Mouse (Mus musculus) forebrain, embryonic 11.5 days (tissue): Measurements from ENCODE around the gene Glb1. TPM values are rescaled to one million over a fixed set of nuclear protein-coding genes. Genes with fewer than 3 reads are reported as not detected.

ENCODE experiments used
- ATAC-seq: fragments of 200-750 bp; cut with Nextera tagmentation; replicated peaks from 2 replicates; pipeline ENCODE4 v1.8.0; 2017; ENCODE audit warnings: moderate TSS enrichment; ENCODE audit not compliant: low FRiP score
- DNase-seq: peaks from one replicate; pipeline ENCODE4 v3.0.0-alpha.2; 2017; ENCODE audit warnings: low spot score
- H3K27ac ChIP-seq: fragments of 300-500 bp; sonication (generic); 2 replicates; pipeline ENCODE4 v1.5.1; 2014; ENCODE audit warnings: low read depth, low read length
- H3K27me3 ChIP-seq: fragments of 300-500 bp; sonication (generic); 2 replicates; pipeline ENCODE4 v1.6.1; 2014; ENCODE audit warnings: mild to moderate bottlenecking, low read length, mixed read lengths; ENCODE audit not compliant: control insufficient read depth, insufficient read depth
- H3K36me3 ChIP-seq: fragments of 300-500 bp; sonication (generic); 2 replicates; pipeline ENCODE4 v1.6.1; 2014; ENCODE audit warnings: mild to moderate bottlenecking, low read length, moderate library complexity, mixed read lengths; ENCODE audit not compliant: control insufficient read depth, insufficient read depth
- H3K4me1 ChIP-seq: fragments of 300-500 bp; sonication (generic); replicated peaks from 2 replicates; pipeline ENCODE4 v1.6.1; 2014; ENCODE audit warnings: low read length, mixed read lengths; ENCODE audit not compliant: control insufficient read depth, insufficient read depth
- H3K4me2 ChIP-seq: fragments of 300-500 bp; sonication (generic); 2 replicates; pipeline ENCODE4 v1.6.1; 2014; ENCODE audit warnings: low read depth, mild to moderate bottlenecking, low read length, moderate library complexity, mixed read lengths; ENCODE audit not compliant: severe bottlenecking
- H3K4me3 ChIP-seq: fragments of 300-500 bp; sonication (generic); 2 replicates; pipeline ENCODE4 v1.5.1; 2014; ENCODE audit warnings: low read depth, low read length
- H3K9ac ChIP-seq: fragments of 300-500 bp; sonication (generic); 2 replicates; pipeline ENCODE4 v1.6.1; 2014; ENCODE audit warnings: low read length
- H3K9me3 ChIP-seq: fragments of 300-500 bp; sonication (generic); 2 replicates; pipeline ENCODE4 v1.6.1; 2016; ENCODE audit warnings: low read length, mixed read lengths; ENCODE audit not compliant: control insufficient read depth
- WGBS: fragments of 180-500 bp; shearing (Covaris S2); extraction: QIAGEN DNeasy Blood & Tissue Kit; methylation state at CpG from one replicate; pipeline ENCODE4 v1.1.7; 2014; 5-methylcytosine and 5-hydroxymethylcytosine counted together
- polyA plus RNA-seq: library from polyadenylated mRNA; unstranded; fragments of >200 nt; fragmentation: Nextera tagmentation; extraction: Ambion mirVana; gene quantifications from 2 replicates; pipeline ENCODE4 v1.2.1, GENCODE M21; 2014

Gene Glb1
- polyA plus RNA-seq, 1 experiment from 2014 or later = 21.6 TPM

DNA sequence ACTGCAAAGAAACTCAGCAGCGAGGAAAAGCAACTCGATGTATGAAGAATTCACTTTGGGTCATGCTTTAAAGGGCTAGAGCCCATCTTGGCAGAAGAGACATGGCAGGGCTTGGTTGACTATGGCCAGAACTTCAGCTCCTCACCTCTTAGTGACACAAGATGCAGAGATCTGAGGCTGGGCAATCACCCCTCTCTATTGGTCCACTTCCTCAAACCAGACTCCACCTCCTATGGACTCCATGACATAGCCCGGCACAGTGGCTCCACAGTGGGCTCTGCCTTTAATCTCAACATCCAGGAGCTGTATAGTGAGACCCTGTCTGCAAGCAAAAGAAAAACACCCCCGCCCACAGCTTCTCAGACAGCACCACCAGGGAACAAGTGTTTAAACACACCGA lies 83.9 kb downstream of the Glb1 start:
- no peaks in the 10 kb centered on the region for H3K9me3 ChIP-seq
- no peak overlapping the region for H3K4me2 ChIP-seq
- H3K9ac ChIP-seq = no peak overlapping the region
- H3K4me3 ChIP-seq = no peak overlapping the region
- no peaks in the 10 kb centered on the region for H3K36me3 ChIP-seq
- ATAC-seq (no peak), DNase-seq (no peak)
- no peaks in the 10 kb centered on the region for H3K4me1 ChIP-seq
- H3K27ac ChIP-seq = no peak overlapping the region
- H3K27me3 ChIP-seq = no peaks in the 10 kb centered on the region
- WGBS = 88% methylated on average over 5 of the region's 5 CpGs

GRCm38 (mm10) chr9:114486808-114487207 lies 85.9 kb downstream of the Glb1 start:
- Histone ChIP-seq H3K9me3 (no peaks in the 10 kb centered on the region), H3K27ac (no peak overlapping the region), H3K4me1 (no peaks in the 10 kb centered on the region), H3K36me3 (no peaks in the 10 kb centered on the region), H3K4me2 (no peak overlapping the region), H3K9ac (no peak overlapping the region), H3K4me3 (no peak overlapping the region), H3K27me3 (no peaks in the 10 kb centered on the region)
- ATAC-seq (no peak), DNase-seq (no peak)
- 90% methylated on average over 4 of the region's 4 CpGs for WGBS

DNA sequence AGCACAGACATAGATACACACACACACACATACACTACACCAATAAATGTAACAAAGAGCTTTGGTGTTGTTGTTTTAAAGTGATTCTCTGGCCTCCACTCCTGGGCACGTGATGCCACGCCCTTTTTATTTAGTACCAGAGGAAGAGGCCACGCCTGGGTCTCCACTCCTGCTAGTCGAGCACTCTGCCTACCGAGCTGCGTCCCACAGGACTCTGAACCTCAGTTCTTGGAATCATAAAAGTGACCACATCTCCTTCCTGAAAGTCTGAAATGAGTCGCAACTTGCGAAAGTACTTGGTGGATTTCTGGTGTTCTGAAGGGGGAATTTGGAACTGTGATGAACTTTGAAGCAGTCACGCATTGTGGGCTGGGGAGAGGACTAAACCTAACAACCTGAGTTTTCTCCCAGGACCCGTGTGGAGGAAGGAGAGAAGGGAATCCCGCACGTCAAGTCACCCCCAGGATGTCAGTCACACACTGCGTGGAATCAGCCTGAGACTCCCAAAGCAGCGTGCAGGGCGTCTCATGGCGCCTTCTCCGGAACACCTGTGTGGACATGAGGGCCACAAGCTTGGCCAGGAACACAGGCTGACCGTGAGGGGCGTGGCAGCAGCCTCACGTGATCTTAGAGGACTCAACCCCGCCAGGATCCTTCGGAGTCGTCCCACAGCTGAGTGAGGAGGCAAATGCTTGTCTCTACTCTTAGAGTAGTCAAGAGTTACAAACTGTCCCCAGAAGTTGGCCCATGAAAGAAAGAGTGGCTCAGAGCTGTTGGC lies 86.8 kb downstream of the Glb1 start:
- H3K9ac ChIP-seq = no peak overlapping the region
- no peak overlapping the region for H3K4me2 ChIP-seq
- H3K27ac ChIP-seq = no peak overlapping the region
- no peaks in the 10 kb centered on the region for H3K4me1 ChIP-seq
- no peak for DNase-seq
- 86% methylated on average over 23 of the region's 23 CpGs for WGBS
- no peak for ATAC-seq
- H3K9me3 ChIP-seq = no peaks in the 10 kb centered on the region
- no peaks in the 10 kb centered on the region for H3K27me3 ChIP-seq
- no peaks in the 10 kb centered on the region for H3K36me3 ChIP-seq
- no peak overlapping the region for H3K4me3 ChIP-seq

GRCm38 (mm10) chr9:114496469-114496868 lies 95.6 kb downstream of the Glb1 start:
- WGBS = 87% methylated on average over 7 of the region's 7 CpGs
- Histone ChIP-seq H3K9ac (no peak overlapping the region), H3K27ac (no peak overlapping the region), H3K36me3 (no peaks in the 10 kb centered on the region), H3K4me2 (no peak overlapping the region), H3K4me3 (no peak overlapping the region), H3K4me1 (no peaks in the 10 kb centered on the region), H3K9me3 (no peaks in the 10 kb centered on the region), H3K27me3 (no peaks in the 10 kb centered on the region)
- DNase-seq = no peak
- no peak for ATAC-seq

DNA sequence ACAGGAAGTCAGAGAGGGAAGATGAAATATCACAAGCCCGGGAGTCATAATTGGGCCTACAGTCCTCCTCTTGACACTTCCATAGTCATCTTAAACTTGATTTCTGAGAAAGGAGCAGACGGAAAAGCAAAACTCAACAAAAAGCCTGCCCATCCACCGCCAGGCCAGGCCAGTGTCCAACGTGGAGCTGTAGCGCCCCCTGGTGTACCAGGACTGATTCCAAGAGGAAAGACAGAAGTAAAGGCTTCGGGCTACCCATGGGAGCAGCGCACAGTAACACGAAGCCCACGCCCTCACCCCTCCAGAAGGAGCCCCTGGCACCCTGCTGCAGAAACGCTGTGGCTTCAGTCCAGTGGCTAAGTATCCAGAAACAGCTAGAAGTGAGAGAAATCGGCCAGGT lies 97.3 kb downstream of the Glb1 start:
- no peaks in the 10 kb centered on the region for H3K9me3 ChIP-seq
- H3K27me3 ChIP-seq = no peaks in the 10 kb centered on the region
- no peak overlapping the region for H3K9ac ChIP-seq
- no peak overlapping the region for H3K4me3 ChIP-seq
- no peaks in the 10 kb centered on the region for H3K4me1 ChIP-seq
- no peaks in the 10 kb centered on the region for H3K36me3 ChIP-seq
- 9% methylated on average over 11 of the region's 11 CpGs for WGBS
- H3K27ac ChIP-seq = no peak overlapping the region
- ATAC-seq (peak; percentile 80), DNase-seq (peak; percentile 95)
- H3K4me2 ChIP-seq = no peak overlapping the region

DNA sequence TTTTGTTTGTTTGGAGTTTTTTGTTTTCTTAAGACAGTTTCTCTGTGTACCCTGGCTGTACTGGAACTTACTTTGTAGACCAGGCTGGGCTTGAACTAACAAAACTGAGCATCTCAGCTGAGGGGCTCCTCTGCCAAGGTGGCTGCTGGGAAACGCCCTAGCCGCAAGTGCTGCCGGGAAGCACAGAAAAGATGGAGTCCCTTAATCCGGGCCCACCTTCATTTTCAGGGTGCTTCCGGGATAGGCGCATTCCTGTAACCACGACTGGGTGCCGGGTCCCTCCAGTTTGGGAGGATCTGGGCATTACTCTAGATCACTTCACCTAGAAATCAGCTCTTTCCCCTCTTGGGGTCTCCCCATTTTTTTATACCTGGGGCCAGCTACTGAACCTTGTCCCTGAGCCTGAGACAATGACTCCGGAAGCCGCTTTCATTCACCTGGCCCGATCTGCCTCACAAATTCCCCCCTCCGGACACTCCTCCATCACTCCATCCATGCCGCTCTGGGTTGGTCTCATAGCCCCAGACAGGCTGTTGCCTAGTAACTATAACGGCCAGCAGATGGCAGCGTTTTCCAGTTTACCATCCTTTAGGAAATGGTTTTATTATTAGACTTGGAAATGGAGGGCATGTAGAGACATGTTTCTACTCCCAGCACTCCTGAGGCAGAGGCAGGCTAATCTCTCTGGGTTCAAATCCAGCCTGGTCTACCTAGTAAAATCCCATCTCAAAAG lies 99.1 kb downstream of the Glb1 start:
- Histone ChIP-seq H3K4me3 (no peak overlapping the region), H3K27ac (no peak overlapping the region), H3K4me1 (no peaks in the 10 kb centered on the region), H3K4me2 (no peak overlapping the region), H3K27me3 (no peaks in the 10 kb centered on the region), H3K9ac (no peak overlapping the region), H3K36me3 (no peaks in the 10 kb centered on the region), H3K9me3 (no peaks in the 10 kb centered on the region)
- ATAC-seq (peak; percentile 61; the same call in 1 of the 2 replicates), DNase-seq (peak; percentile 82)
- 16% methylated on average over 15 of the region's 15 CpGs for WGBS

DNA sequence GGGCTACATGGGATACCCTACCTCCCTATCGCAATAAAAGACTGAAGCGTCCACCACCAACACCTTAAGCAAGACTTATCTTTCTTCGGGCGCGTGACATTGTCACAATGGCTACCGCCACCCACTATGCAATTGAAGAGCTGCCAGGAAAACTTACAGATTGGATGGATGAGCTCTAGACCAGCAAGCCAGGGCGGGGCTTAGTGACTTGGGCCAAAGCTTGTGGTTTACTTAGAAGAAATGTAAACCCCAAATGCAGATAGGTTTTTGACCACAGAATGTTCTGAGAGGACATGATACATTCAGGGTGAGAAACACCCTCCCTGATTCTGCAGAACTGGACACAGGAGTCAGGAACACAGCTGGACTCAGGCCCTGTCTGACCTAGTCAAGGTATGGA lies 100.2 kb downstream of the Glb1 start:
- ATAC-seq (no peak), DNase-seq (no peak)
- no peak overlapping the region for H3K4me3 ChIP-seq
- H3K36me3 ChIP-seq = no peaks in the 10 kb centered on the region
- WGBS = 94% methylated on average over 7 of the region's 7 CpGs
- H3K4me1 ChIP-seq = no peaks in the 10 kb centered on the region
- no peak overlapping the region for H3K4me2 ChIP-seq
- H3K9ac ChIP-seq = no peak overlapping the region
- H3K27me3 ChIP-seq = no peaks in the 10 kb centered on the region
- H3K27ac ChIP-seq = no peak overlapping the region
- H3K9me3 ChIP-seq = no peaks in the 10 kb centered on the region

DNA sequence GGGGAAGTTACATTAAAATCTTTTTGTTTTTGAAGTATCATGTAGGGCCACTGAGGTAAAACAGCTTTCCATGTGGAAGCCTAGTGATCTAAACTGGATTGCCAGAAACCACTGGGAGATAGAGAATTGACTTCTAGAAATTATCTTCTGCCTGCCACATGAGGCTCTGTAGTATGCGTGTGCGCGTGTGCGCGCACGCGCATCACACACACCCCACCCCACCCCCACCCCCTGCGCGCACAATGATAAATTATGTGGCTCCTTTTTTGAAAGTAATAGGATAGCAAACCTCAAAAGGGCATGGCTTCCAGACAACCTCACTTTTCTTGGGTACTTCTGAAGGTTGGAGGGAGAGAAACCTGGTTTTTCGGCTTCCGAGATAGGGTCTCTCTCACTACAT lies 101.0 kb downstream of the Glb1 start:
- Histone ChIP-seq H3K9me3 (no peaks in the 10 kb centered on the region), H3K4me2 (no peak overlapping the region), H3K4me3 (no peak overlapping the region), H3K27ac (no peak overlapping the region), H3K9ac (no peak overlapping the region), H3K27me3 (no peaks in the 10 kb centered on the region), H3K4me1 (no peaks in the 10 kb centered on the region), H3K36me3 (no peaks in the 10 kb centered on the region)
- ATAC-seq (no peak), DNase-seq (no peak)
- WGBS = 95% methylated on average over 11 of the region's 11 CpGs
